Mouse (Mus musculus): ENCODE measurements at regions not wholly inside any gene's neighbourhood (a gene's known extent, or its start where the extent isn't known, plus 50 kb on each side); places are given as distances from the start of the nearest gene placed in this dataset.

GRCm38 (mm10) chrX:11629906-11630305 lies 302.3 kb downstream of the H2al1j start:
- Histone ChIP-seq H3K4me3 (ENCODE audit: low read depth, low read length) (no peak overlapping the region), H3K27me3 (ENCODE audit: control insufficient read depth, insufficient read depth, low read length) (no peaks in the 10 kb centered on the region), H3K27ac (ENCODE audit: insufficient read depth, low read depth, low read length) (no peak overlapping the region), H3K36me3 (ENCODE audit: control insufficient read depth, insufficient read depth, low read length) (no peaks in the 10 kb centered on the region), H3K4me1 (ENCODE audit: control insufficient read depth, insufficient read depth, insufficient read length, low read length) (no peaks in the 10 kb centered on the region)
- 14% methylated on average over 1 of the region's 1 CpGs for WGBS
- TF ChIP-seq CTCF (IDR thresholded peaks at IDR 0.05; ENCODE audit: extremely low read depth, insufficient read length, insufficient replicate concordance, low read depth, low read length) (peak; percentile 47; the same call in 1 of the 2 replicates), POLR2A (IDR thresholded peaks at IDR 0.05; ENCODE audit: low read depth, low read length) (no peak)

GRCm38 (mm10) chrX:11631186-11631913 lies 303.7 kb downstream of the H2al1j start:
- 21% methylated on average over 14 of the region's 14 CpGs for WGBS
- no peak overlapping the region for H3K27ac ChIP-seq (ENCODE audit: insufficient read depth, low read depth, low read length)
- peak overlapping the region; percentile 24 for H3K4me3 ChIP-seq (ENCODE audit: low read depth, low read length)

GRCm38 (mm10) chrX:11632011-11632410 lies 304.4 kb downstream of the H2al1j start:
- H3K4me3 ChIP-seq (ENCODE audit: low read depth, low read length): peak overlapping the region; percentile 24
- no peak overlapping the region for H3K27ac ChIP-seq (ENCODE audit: insufficient read depth, low read depth, low read length)
- H3K27me3 ChIP-seq (ENCODE audit: control insufficient read depth, insufficient read depth, low read length): no peaks in the 10 kb centered on the region
- H3K36me3 ChIP-seq (ENCODE audit: control insufficient read depth, insufficient read depth, low read length): no peaks in the 10 kb centered on the region
- TF ChIP-seq CTCF (IDR thresholded peaks at IDR 0.05; ENCODE audit: extremely low read depth, insufficient read length, insufficient replicate concordance, low read depth, low read length) (no peak), POLR2A (IDR thresholded peaks at IDR 0.05; ENCODE audit: low read depth, low read length) (no peak)
- 25% methylated on average over 14 of the region's 14 CpGs for WGBS
- H3K4me1 ChIP-seq (ENCODE audit: control insufficient read depth, insufficient read depth, insufficient read length, low read length): no peaks in the 10 kb centered on the region

More at GRCm38 (mm10) chrX:11631186-11631913, 303.7 kb downstream of the H2al1j start:
- Histone ChIP-seq H3K36me3 (ENCODE audit: control insufficient read depth, insufficient read depth, low read length) (no peaks in the 10 kb centered on the region), H3K27me3 (ENCODE audit: control insufficient read depth, insufficient read depth, low read length) (no peaks in the 10 kb centered on the region), H3K4me1 (ENCODE audit: control insufficient read depth, insufficient read depth, insufficient read length, low read length) (no peaks in the 10 kb centered on the region)
- no peak for TF ChIP-seq POLR2A (IDR thresholded peaks at IDR 0.05; ENCODE audit: low read depth, low read length)

- H3K36me3 ChIP-seq (ENCODE audit: control insufficient read depth, insufficient read depth, low read length): no peaks in the 10 kb centered on the region
- no peaks in the 10 kb centered on the region for H3K4me1 ChIP-seq (ENCODE audit: control insufficient read depth, insufficient read depth, insufficient read length, low read length)
- H3K27ac ChIP-seq (ENCODE audit: insufficient read depth, low read depth, low read length): no peak overlapping the region
- 68% methylated on average over 6 of the region's 6 CpGs for WGBS
- H3K27me3 ChIP-seq (ENCODE audit: control insufficient read depth, insufficient read depth, low read length): no peaks in the 10 kb centered on the region
- H3K4me3 ChIP-seq (ENCODE audit: low read depth, low read length): no peak overlapping the region
- no peak for TF ChIP-seq POLR2A (IDR thresholded peaks at IDR 0.05; ENCODE audit: low read depth, low read length)
- TF ChIP-seq CTCF (IDR thresholded peaks at IDR 0.05; ENCODE audit: extremely low read depth, insufficient read length, insufficient replicate concordance, low read depth, low read length): peak; percentile 56; the same call in 1 of the 2 replicates
These were observed 306.2 kb downstream of the H2al1j start for GRCm38 (mm10) chrX:11633823-11634222.

- H3K4me3 ChIP-seq (ENCODE audit: low read depth, low read length): no peak overlapping the region
- 39% methylated on average over 6 of the region's 6 CpGs for WGBS
These were observed 316.9 kb downstream of the H2al1j start for GRCm38 (mm10) chrX:11644484-11644883.

GRCm38 (mm10) chrX:11646681-11647526 lies 319.3 kb downstream of the H2al1j start:
- H3K4me1 ChIP-seq (ENCODE audit: control insufficient read depth, insufficient read depth, insufficient read length, low read length): peaks cover 11% of the 10 kb centered on the region; the same call in 1 of the 2 replicates
- no peak overlapping the region for H3K4me3 ChIP-seq (ENCODE audit: low read depth, low read length)
- no peak overlapping the region for H3K27ac ChIP-seq (ENCODE audit: insufficient read depth, low read depth, low read length)
- H3K36me3 ChIP-seq (ENCODE audit: control insufficient read depth, insufficient read depth, low read length): no peaks in the 10 kb centered on the region
- TF ChIP-seq CTCF (IDR thresholded peaks at IDR 0.05; ENCODE audit: extremely low read depth, insufficient read length, insufficient replicate concordance, low read depth, low read length) (no peak), POLR2A (IDR thresholded peaks at IDR 0.05; ENCODE audit: low read depth, low read length) (no peak)
- 70% methylated on average over 7 of the region's 7 CpGs for WGBS
- no peaks in the 10 kb centered on the region for H3K27me3 ChIP-seq (ENCODE audit: control insufficient read depth, insufficient read depth, low read length)

More at GRCm38 (mm10) chrX:11644484-11644883, 316.9 kb downstream of the H2al1j start:
- Histone ChIP-seq H3K4me1 (ENCODE audit: control insufficient read depth, insufficient read depth, insufficient read length, low read length) (peaks cover 11% of the 10 kb centered on the region; the same call in 1 of the 2 replicates), H3K36me3 (ENCODE audit: control insufficient read depth, insufficient read depth, low read length) (no peaks in the 10 kb centered on the region), H3K27ac (ENCODE audit: insufficient read depth, low read depth, low read length) (no peak overlapping the region), H3K27me3 (ENCODE audit: control insufficient read depth, insufficient read depth, low read length) (no peaks in the 10 kb centered on the region)
- no peak for TF ChIP-seq POLR2A (IDR thresholded peaks at IDR 0.05; ENCODE audit: low read depth, low read length)
- TF ChIP-seq CTCF (IDR thresholded peaks at IDR 0.05; ENCODE audit: extremely low read depth, insufficient read length, insufficient replicate concordance, low read depth, low read length): no peak

- Histone ChIP-seq H3K4me1 (ENCODE audit: control insufficient read depth, insufficient read depth, insufficient read length, low read length) (peaks cover 11% of the 10 kb centered on the region; the same call in 1 of the 2 replicates), H3K27me3 (ENCODE audit: control insufficient read depth, insufficient read depth, low read length) (no peaks in the 10 kb centered on the region), H3K36me3 (ENCODE audit: control insufficient read depth, insufficient read depth, low read length) (no peaks in the 10 kb centered on the region), H3K4me3 (ENCODE audit: low read depth, low read length) (no peak overlapping the region), H3K27ac (ENCODE audit: insufficient read depth, low read depth, low read length) (peak overlapping the region; percentile 80)
- TF ChIP-seq CTCF (IDR thresholded peaks at IDR 0.05; ENCODE audit: extremely low read depth, insufficient read length, insufficient replicate concordance, low read depth, low read length): no peak
- WGBS: 17% methylated on average over 1 of the region's 1 CpGs
These were observed 319.9 kb downstream of the H2al1j start for GRCm38 (mm10) chrX:11647527-11647836.
